Mouse (Mus musculus) R1 (cell line): ENCODE measurements at regions not wholly inside any gene's neighbourhood (a gene's known extent, or its start where the extent isn't known, plus 50 kb on each side); places are given as distances from the start of the nearest gene placed in this dataset.
A peak's percentile ranks its signal among the peaks of the same experiment; 100 is the strongest.
"Not testable (repeated sequence)": the region's sequence is repeated elsewhere in the genome, so short reads cannot be mapped to it uniquely, and the experiment has no call there.

Experiments used
- DNase-seq: peaks from one replicate; pipeline ENCODE4 v3.0.0-alpha.2; 2018; ENCODE audit warnings: low read depth, low spot score

DNA sequence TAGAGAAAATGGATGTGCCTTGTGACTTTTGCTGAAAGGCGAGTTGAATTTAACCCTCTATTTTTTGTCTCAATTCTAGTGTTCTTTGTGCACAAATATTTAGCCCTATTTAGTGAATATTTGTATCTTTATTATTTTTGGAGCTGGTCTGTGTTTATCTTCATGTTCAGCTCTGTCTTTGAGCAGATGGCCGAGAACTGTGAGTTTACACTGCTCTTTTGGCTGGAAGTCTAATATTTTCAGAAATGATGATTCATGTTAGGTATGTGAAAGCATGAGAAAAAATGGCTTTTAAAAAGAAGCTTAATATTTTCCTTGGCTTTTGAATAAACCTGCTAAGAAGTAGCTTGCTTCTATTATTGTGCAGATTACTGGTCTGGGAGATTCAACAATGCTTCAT, 505.4 kb downstream of the Sema5a start:
- no peak for DNase-seq

DNA sequence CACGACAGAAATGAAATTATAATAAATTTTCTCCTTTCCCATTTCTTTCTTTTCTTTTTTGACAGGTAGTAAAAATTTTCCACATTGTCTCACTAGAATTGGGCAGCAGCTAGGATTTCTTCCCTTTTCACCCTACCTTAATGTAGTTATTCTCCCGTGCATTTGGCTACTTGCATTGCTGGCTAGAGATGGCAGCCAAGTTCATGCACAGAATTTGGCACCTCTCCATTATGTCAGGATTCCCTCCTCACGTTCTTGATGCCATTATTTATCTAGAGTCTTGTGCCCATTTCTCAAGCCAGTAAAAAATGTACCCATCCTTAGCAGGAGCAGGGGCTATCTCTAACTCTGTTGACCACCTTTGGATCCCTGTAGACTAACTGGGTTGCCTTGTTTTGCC, 507.4 kb downstream of the Sema5a start:
- no peak for DNase-seq

DNA sequence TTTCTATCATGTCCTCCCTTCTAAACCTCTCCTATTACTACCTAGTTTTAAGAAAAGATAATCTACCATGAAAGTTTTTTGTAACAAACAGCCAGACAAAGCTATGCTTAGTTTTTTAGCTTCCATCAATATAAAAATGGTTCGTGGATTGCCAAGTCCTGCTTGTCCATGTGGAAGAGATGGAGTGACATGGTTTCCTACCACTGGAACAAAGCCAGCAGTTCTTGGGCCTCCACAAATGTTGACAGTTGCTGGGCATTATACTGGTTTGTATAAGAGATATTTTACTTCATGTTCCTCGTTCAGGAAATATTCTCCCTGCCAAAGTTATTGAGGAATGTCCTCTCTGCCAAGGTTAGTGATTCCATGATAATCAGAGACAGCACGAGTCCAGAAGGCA, 515.5 kb downstream of the Sema5a start:
- no peak for DNase-seq

DNA sequence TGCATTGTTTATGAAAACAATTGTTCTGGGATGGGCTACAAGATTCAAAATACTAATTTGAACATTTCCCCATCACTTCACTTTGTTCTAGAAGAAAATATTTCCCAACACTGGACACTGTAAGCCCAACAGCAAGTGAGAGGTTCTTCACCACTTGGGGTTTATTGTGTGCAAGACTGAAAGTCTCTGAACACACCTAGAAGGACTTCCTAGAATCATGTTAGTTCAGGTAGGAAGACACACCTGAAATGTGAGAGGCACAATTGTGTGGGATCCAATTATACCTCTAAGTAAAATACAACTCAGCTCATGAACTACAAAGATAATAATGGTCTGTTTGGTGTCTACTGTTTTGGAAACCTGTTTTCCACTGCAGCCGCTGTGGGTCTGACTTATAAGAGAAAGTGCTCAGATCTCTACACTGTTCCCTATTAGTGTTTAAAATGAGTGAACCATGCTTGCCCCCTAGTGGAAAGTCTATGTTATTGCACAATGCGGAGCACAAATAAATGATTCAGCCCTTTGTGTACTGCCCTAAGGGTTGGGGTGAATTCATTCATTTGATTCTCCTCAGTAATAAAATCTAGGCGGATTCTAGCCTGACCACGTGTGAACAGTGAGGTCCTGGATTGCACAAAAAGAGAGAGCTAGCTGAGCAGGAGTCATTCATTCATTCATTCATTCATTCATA, 521.5 kb downstream of the Sema5a start:
- DNase-seq: peak; percentile 6

DNA sequence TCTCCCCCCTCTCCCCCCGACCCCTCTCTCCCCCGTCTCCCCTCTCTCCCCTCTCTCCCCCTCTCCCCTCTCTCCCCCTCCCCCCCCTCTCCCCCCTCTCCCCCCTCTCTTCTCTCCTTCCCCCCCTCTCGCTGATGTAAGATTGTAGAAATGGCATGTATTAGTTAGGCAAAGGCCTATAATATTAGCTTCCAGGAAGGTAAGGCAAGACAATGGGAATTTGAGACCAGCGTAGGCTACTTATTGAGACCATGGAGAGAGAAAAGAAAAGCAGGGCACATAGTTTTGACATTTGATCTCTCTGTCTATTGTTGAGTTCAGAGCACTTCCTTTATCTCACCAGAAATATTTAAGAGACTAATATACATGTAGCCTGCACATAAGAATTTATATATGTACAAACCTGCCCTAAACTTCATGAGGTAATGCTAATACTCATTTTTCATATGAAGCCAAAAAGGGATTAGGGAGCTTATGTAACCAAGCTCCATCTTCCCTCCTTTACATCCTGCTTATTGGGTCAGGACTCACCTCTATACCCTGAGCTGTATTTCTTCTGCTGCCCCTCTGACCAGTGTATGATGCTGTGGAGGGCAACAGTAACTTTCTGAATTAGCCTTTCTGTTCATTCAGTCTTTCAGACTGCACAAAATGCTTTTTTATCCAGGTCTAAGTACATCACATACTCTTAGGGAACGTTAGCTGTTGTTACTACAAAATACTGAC, 522.3 kb downstream of the Sema5a start:
- DNase-seq: no peak

DNA sequence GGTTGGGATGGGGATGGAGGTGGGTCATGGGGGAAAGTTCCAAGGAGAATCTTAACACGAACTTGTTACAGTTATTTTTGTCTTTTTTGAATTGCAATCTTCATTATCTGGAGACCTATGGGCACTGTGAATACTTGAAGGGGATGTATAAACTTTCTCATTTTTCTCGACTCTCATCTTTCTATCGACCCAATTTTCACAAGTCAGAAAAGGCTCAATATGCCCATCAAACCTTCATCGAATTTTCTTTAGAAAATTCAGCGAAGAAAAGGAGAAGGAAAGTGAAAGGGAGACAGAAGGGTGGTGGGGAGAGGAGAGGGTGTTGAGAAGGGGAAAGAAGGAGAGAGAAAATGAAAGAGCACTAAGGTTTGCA, 533.6 kb downstream of the Sema5a start:
- not testable (repeated sequence) for DNase-seq

DNA sequence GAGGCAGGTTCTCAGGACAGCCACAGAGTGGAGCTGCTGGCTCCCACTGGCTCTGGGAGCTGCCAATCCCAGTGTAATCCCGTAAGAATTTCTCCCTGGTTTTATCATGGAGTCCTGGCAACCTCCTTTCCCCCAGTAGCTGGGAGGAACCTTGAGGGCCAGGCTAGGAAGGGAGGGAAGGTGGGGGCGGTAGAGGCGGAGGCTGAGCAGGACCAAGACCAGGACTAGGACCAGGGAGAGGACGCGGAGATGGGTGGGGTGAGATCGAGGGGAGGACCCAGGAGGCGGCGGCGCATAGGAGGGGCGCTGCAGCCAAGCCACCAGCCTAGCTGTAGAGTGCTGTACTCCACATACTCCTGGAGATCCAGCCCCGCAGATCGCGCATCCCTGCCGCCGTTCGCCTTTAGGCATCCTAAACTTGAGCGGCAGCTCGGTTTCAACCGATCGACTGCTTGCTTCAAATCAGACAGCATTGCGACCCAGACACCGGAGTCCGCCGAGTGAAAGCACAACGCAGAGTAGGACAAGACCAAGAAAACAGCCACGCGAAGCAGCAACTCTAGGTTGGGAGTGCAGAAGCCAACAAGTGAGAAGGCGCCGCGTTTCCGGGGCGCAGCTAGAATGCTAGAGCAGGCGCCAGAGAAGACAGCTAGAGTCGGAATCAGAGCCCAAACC, 534.1 kb downstream of the Sema5a start:
- DNase-seq: peak; percentile 60

DNA sequence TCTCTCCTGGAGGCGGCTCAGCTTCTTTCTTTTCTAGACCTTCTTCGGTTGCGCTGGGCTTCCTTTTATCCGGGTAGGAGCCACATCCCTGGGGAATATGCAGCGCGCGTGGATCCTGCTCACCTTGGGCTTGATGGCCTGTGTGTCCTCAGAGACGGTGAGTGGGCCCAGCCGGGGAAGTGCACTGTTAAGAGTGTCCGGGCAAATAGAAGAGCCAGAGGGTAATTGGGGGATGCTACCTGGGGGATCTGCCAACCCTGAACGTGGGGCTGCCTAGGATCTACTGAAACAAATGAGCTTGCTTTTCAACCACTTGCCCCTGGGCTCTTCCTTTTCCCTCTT, 534.6 kb downstream of the Sema5a start:
- not testable (repeated sequence) for DNase-seq

DNA sequence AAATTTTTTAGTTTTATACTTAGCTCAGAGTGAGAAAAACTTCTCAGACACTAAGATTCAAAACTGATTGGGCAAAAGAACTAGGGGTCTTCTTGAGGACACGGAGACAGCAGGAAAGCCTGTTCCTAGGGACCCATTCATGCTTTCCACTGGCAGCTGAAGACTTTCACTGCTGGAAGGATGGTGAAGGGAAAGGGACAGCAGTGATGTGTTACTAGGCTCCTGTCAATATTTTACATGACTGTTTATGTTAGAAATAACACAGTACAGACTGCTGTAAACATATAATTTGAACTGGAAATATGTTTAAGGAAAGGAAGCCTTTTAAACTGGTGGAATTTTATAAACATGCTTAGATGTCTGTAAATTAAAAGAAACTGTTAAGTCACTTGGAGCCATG, 537.0 kb downstream of the Sema5a start:
- not testable (repeated sequence) for DNase-seq

DNA sequence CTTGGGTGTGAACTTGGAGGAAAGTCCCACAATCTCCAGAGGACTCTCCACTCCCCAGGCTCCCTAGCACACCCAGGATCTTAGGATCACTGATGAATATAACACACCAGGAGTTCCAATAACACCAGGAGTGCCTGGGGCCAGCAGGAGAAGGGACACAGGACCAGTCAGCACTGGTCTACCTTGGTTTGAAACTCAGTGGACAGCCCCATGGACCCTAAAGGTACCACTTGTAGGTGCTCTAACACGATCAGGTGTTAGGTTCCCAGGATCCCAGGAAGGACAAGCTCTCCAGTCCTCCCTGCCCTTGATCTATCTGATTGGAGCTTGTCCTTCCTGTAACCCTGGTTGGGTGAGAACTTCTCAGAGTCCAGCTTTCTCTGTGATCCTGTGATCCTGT, 554.6 kb downstream of the Sema5a start:
- DNase-seq: no peak

DNA sequence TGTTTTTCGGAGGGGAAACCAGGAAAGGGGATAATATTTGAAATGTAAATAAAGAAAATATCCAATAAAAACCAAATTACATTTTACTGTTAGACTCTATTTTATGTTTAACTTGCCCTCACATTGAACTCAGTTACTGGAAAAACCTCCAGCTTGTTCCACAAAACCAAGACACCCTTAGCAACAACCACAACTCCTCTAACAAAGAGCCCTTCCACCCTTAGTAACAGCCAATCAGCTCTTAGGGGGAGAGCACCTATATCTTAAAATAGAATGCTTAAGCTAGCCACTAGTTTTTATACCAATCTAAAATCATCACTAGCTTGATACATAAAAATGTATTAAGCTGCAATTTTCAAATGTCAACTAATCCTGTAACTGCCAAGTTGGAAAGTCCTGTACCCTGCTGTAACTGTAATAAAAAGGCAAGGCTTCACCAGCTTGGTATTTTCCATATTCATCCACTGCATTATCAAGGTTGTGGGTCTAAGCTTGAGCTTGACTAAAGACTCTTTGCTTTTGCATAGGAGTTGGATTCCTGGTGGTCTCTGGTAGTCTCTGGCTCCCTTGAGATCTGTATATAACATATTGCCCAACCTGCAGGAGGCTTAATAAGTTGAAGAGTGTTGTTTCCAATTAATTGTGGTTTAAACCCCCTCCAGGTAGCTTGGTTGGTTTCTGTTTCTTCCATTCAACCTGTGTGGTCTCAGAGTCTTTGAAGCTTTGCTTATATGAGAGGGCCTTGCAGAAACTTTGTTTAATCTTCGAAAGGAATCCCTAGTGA, 566.4 kb downstream of the Sema5a start:
- DNase-seq: no peak

DNA sequence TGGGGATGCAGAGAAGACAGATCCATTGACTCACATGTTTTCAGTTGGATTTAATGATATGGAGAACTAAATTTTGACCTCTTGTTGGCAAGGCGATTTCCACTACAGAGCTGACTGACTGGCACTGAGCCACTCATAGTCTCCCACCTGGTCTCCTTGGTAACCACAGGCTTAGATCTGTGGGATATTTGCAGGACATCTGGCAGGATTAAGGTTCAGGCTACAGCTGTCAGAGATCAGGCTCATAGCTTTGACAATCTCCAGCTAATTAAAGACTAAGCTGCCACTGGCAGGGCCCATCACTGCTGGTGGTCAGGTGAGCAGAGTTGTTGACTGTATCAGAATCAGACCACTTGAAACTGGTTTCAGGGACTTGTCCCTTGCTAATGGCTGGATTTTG, 595.4 kb downstream of the Sema5a start:
- no peak for DNase-seq
